ENCODE assay signal across 10 mouse cellular contexts in the genomic region with DNA sequence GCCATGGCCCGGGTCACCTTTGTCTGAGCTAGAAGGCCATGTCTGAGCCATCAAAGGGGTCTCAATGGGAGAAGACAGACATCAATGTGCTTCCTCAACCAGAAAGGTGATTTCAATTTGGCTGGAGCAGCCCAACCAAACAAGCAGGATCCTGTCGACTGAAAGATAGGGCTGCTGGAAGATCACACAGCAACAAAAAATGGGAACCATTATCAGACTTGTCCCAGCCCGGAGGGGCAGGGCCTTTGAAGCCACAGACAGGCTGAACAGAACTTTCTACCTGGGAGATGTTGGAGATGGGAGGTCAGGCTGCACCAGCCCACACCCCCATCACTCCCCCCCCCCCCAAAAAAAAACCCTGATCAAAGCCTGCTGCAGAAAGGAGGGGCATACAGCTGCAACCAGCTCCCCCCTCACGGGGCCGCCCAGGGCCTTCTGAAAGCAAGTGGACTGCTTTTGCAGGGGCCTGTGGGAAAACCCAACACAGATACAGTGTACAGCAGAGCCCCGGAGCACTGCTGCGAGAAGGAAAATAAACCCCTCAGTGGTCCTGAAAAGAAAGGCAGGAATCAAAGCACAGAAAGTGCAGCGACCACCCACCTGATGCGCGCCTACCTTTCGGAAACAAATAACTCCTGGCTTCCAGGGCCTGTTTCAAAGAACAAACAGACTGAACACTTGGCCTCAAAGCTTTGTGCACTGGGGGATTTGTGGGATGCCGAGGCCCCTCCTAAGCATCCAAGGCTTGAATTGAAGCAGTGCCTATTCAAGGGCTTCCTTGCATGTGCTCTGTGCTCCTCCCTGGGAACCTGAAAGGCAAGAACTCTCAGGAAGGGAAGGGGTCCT.
DNase-seq lines count a peak whose midpoint lies in the region; ATAC-seq and TF ChIP-seq lines count a peak whose summit lies in the region.
"Had no signal": no experiment of that assay in that cellular context is flagged by ENCODE, and none has a peak within 500 bp of the region (broad histone marks: within the 10 kb centered on the region; RNA-seq: fewer than 3 reads in every experiment).

No protein-coding gene starts in this region.

- H3K9me3 ChIP-seq in hindbrain, embryonic 11.5 days (ENCODE audit: control insufficient read depth, low read length) = no peaks in the 10 kb centered on the region
- H3K9me3 ChIP-seq in hindbrain, postnatal 0 days (ENCODE audit: low read length) = no peaks in the 10 kb centered on the region
- no peaks in the 10 kb centered on the region; the same call in 1 of the 2 replicates for H3K9me3 ChIP-seq in forebrain, embryonic 13.5 days (replicated peaks)
- no peaks in the 10 kb centered on the region for H3K9me3 ChIP-seq in liver, postnatal 0 days (ENCODE audit: low read length)
- H3K9me3 ChIP-seq: G1E had no signal

- no peak for TF ChIP-seq POLR2A in brain, embryonic 14.5 days (IDR thresholded peaks at IDR 0.05; ENCODE audit: borderline replicate concordance, extremely low read depth, insufficient read depth, insufficient read length, poor library complexity, severe bottlenecking)

- ATAC-seq in hindbrain, embryonic 11.5 days (ENCODE audit: low FRiP score) = no peak
- no peak for ATAC-seq in hindbrain, postnatal 0 days
- peak; percentile 50; the same call in 1 of the 2 replicates for ATAC-seq in forebrain, embryonic 13.5 days
- no peak for ATAC-seq in liver, postnatal 0 days
- ATAC-seq in cerebellum, adult (ENCODE audit: insufficient number of reproducible peaks, low FRiP score, low TSS enrichment) = no peak
- no peak for ATAC-seq in inflammation-experienced regulatory T-cells, adult 6 months

- H3K4me3 ChIP-seq in hindbrain, embryonic 11.5 days (ENCODE audit: low read depth, low read length) = no peak overlapping the region
- no peak overlapping the region for H3K4me3 ChIP-seq in hindbrain, postnatal 0 days (ENCODE audit: low read length)
- H3K4me3 ChIP-seq in forebrain, embryonic 13.5 days = no peak overlapping the region
- no peak overlapping the region for H3K4me3 ChIP-seq in liver, postnatal 0 days (ENCODE audit: low read depth, low read length)

- TF ChIP-seq EP300 in liver, postnatal 0 days (IDR thresholded peaks at IDR 0.05; ENCODE audit: low read depth) = no peak

- WGBS in hindbrain, embryonic 11.5 days = 31% methylated on average over 12 of the region's 12 CpGs
- 38% methylated on average over 12 of the region's 12 CpGs for WGBS in hindbrain, postnatal 0 days
- WGBS in forebrain, embryonic 13.5 days = 8% methylated on average over 12 of the region's 12 CpGs
- 65% methylated on average over 12 of the region's 12 CpGs for WGBS in liver, postnatal 0 days (ENCODE audit: insufficient replicate concordance)

- H3K27me3 ChIP-seq in hindbrain, embryonic 11.5 days (ENCODE audit: control insufficient read depth, insufficient read depth, low read length) = no peaks in the 10 kb centered on the region; the same call in 1 of the 2 replicates
- no peaks in the 10 kb centered on the region for H3K27me3 ChIP-seq in hindbrain, postnatal 0 days (ENCODE audit: insufficient read depth, low read length)
- H3K27me3 ChIP-seq in forebrain, embryonic 13.5 days = no peaks in the 10 kb centered on the region
- H3K27me3 ChIP-seq in liver, postnatal 0 days (ENCODE audit: insufficient read depth, low read length) = no peaks in the 10 kb centered on the region

- peaks cover 30% of the 10 kb centered on the region for H3K4me1 ChIP-seq in hindbrain, embryonic 11.5 days (replicated peaks; ENCODE audit: control insufficient read depth, insufficient read depth, low read length)
- peaks cover 4% of the 10 kb centered on the region for H3K4me1 ChIP-seq in hindbrain, postnatal 0 days (ENCODE audit: insufficient read depth, low read length)
- peaks cover 68% of the 10 kb centered on the region for H3K4me1 ChIP-seq in forebrain, embryonic 13.5 days
- peaks cover 48% of the 10 kb centered on the region for H3K4me1 ChIP-seq in liver, postnatal 0 days (ENCODE audit: insufficient read depth)

- H3K9ac ChIP-seq in hindbrain, embryonic 11.5 days (ENCODE audit: low read depth, low read length) = no peak overlapping the region
- no peak overlapping the region for H3K9ac ChIP-seq in hindbrain, postnatal 0 days (replicated peaks; ENCODE audit: low read length)
- H3K9ac ChIP-seq in forebrain, embryonic 13.5 days = no peak overlapping the region
- H3K9ac ChIP-seq in liver, postnatal 0 days (replicated peaks) = no peak overlapping the region

- no peaks in the 10 kb centered on the region for H3K36me3 ChIP-seq in hindbrain, embryonic 11.5 days (ENCODE audit: control insufficient read depth, insufficient read depth, low read length)
- no peaks in the 10 kb centered on the region for H3K36me3 ChIP-seq in hindbrain, postnatal 0 days (ENCODE audit: insufficient read depth, low read length)
- H3K36me3 ChIP-seq in forebrain, embryonic 13.5 days (ENCODE audit: poor library complexity, severe bottlenecking) = no peaks in the 10 kb centered on the region
- no peaks in the 10 kb centered on the region for H3K36me3 ChIP-seq in liver, postnatal 0 days (replicated peaks; ENCODE audit: insufficient read depth, low read length)
- H3K36me3 ChIP-seq: G1E had no signal

- H3K4me2 ChIP-seq in hindbrain, embryonic 11.5 days (replicated peaks; ENCODE audit: low read depth, low read length) = no peak overlapping the region
- no peak overlapping the region for H3K4me2 ChIP-seq in hindbrain, postnatal 0 days (ENCODE audit: low read depth, low read length)
- no peak overlapping the region for H3K4me2 ChIP-seq in forebrain, embryonic 13.5 days
- H3K4me2 ChIP-seq in liver, postnatal 0 days (ENCODE audit: low read depth, low read length) = no peak overlapping the region

- DNase-seq in hindbrain, embryonic 11.5 days (ENCODE audit: low spot score) = no peak
- no peak for DNase-seq in hindbrain, postnatal 0 days (ENCODE audit: low spot score)
- peak; percentile 79 for DNase-seq in brain, embryonic 14.5 days (ENCODE audit: low read depth)
- no peak for DNase-seq in liver, postnatal 0 days
- DNase-seq in layer of hippocampus, adult 8-10 months (ENCODE audit: low spot score in 2 of 2) = no peak
- DNase-seq: layer of hippocampus, postnatal 36 days had no signal

- H3K27ac ChIP-seq in hindbrain, embryonic 11.5 days (ENCODE audit: low read depth, low read length) = peak overlapping the region; percentile 17; the same call in 1 of the 2 replicates
- H3K27ac ChIP-seq in hindbrain, postnatal 0 days = no peak overlapping the region
- H3K27ac ChIP-seq in forebrain, embryonic 13.5 days = peak overlapping the region; percentile 69
- peak overlapping the region; percentile 79 for H3K27ac ChIP-seq in liver, postnatal 0 days (ENCODE audit: low read depth)

- no peak for TF ChIP-seq CTCF in hindbrain, postnatal 0 days (IDR thresholded peaks at IDR 0.05; ENCODE audit: low read depth)
- no peak for TF ChIP-seq CTCF in brain, embryonic 14.5 days (IDR thresholded peaks at IDR 0.05; ENCODE audit: borderline replicate concordance, extremely low read depth, insufficient read depth, insufficient read length)
- no peak for TF ChIP-seq CTCF in liver, postnatal 0 days (IDR thresholded peaks at IDR 0.05; ENCODE audit: low read depth)
